Mouse (Mus musculus) cerebellum, adult 2 months (tissue): ENCODE results near the gene Gpr161. TPM values are rescaled to one million over a fixed set of nuclear protein-coding genes. Genes with fewer than 3 reads are reported as not detected.
"Not testable (repeated sequence)": the region's sequence is repeated elsewhere in the genome, so short reads cannot be mapped to it uniquely, and the experiment has no call there.

ENCODE experiments used
- DNase-seq, 2 experiments: peaks; one replicate each; pipeline ENCODE4 v3.0.0; 2021
- H3K27ac ChIP-seq: fragments of 200-500 bp; 2 replicates; pipeline ENCODE4 v1.5.1; 2012; ENCODE audit warnings: low read length, control low read depth, inconsistent platforms; ENCODE audit not compliant: insufficient read depth
- H3K27me3 ChIP-seq: fragments of 200-500 bp; 2 replicates; pipeline ENCODE4 v1.6.1; 2012; ENCODE audit warnings: inconsistent platforms, mild to moderate bottlenecking, low read length, moderate library complexity; ENCODE audit not compliant: control insufficient read depth, insufficient read depth
- H3K4me1 ChIP-seq: fragments of 200-500 bp; 2 replicates; pipeline ENCODE4 v1.6.1; 2011; ENCODE audit warnings: low read length; ENCODE audit not compliant: control insufficient read depth, insufficient read depth
- H3K4me3 ChIP-seq: fragments of 200-500 bp; replicated peaks from 2 replicates; pipeline ENCODE3; 2011; ENCODE audit warnings: mild to moderate bottlenecking, low read depth, low read length, control low read depth; ENCODE audit not compliant: insufficient read depth
- CTCF ChIP-seq: fragments of 200-500 bp; IDR thresholded peaks from 2 replicates; pipeline ENCODE4 v1.5.1; 2011; ENCODE audit warnings: low read depth, mild to moderate bottlenecking, control low read depth, low read length, moderate library complexity, borderline replicate concordance; ENCODE audit not compliant: insufficient read depth
- POLR2A ChIP-seq: fragments of 200-500 bp; IDR thresholded peaks from 2 replicates; pipeline ENCODE4 v1.6.1; 2011; ENCODE audit warnings: low read length, control low read depth, borderline replicate concordance; ENCODE audit not compliant: insufficient read depth
- WGBS: fragments of 180-500 bp; shearing (Covaris S2); methylation state at CpG from one replicate; pipeline ENCODE4 v1.1.7; 2018; 5-methylcytosine and 5-hydroxymethylcytosine counted together
- polyA plus RNA-seq: library from polyadenylated mRNA; depleted of rRNA; stranded (reverse); fragments of >200 nt; gene quantifications from 2 replicates; pipeline ENCODE4 v1.2.3, GENCODE M21; 2012

Gpr161 gene
- polyA plus RNA-seq, 1 experiment: 3.8 TPM

DNA sequence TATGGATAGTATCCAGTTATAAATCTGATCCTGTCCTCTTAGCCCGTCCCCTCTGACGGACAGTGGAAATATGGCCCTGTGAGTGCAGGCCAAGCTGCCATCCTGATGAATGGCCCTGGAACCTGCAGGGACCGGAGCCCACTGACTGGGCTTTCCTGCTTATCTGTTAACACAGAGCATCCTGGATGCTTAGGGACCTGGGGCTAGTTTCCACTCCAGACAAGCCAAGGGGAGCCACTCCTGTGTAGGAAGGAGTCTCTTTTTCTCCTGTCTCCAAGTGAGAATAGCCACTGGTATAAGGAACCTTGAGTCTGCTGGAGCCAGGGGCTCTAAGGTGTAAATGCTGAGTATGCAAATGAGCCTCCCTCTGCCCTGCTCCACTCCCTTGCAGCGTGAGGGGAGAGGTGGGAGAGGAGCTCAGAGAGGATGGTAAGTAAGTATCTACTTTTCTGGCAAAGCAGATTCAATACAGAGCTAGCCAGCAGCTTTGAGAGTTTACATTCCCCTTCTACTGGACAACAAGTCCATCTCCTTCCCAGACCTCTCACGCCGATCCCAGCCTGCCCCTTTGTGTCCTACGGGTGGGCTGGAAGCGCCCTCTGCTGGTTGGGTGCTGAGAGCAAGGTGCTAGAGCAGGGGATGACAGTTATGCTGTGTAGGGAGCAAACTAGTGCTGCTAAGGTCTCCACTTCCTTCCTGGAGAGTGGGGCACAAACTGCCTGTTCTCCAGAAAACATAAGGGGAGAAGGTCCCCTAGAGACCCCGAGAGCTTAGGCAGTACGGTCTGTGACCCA is 24.7 kb downstream of the Gpr161 start:
- peak; percentile 60 to 74 for DNase-seq
- Histone ChIP-seq H3K27me3 (no peaks in the 10 kb centered on the region), H3K4me3 (no peak overlapping the region), H3K4me1 (no peaks in the 10 kb centered on the region), H3K27ac (no peak overlapping the region)
- 46% methylated on average over 10 of the region's 10 CpGs for WGBS
- TF ChIP-seq CTCF: peak; percentile 83
- TF ChIP-seq POLR2A: no peak

DNA sequence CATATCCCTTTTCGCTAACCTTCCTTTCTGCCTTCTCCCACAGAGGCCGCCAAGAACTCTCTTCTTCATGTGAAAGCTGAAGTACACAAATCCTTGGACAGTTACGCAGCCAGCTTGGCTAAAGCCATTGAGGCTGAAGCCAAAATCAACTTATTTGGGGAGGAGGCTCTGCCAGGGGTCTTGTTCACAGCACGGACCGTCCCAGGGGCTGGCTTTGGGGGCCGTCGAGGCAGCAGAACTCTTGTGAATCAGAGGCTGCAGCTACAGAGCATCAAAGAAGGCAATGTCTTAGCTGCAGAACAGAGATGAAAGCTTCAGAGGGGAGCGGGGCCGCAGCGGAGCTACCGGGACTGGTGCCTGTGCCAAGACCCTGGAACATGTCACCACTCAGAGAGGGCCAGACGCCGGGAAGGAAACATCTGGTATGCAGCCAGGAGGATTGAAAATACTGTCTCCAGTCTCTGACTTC is 25.8 kb downstream of the Gpr161 start:
- WGBS: 23% methylated on average over 13 of the region's 13 CpGs
- TF ChIP-seq POLR2A: no peak
- no peak for TF ChIP-seq CTCF
- Histone ChIP-seq H3K4me3 (no peak overlapping the region), H3K27ac (no peak overlapping the region), H3K4me1 (no peaks in the 10 kb centered on the region), H3K27me3 (no peaks in the 10 kb centered on the region)
- DNase-seq: no peak

DNA sequence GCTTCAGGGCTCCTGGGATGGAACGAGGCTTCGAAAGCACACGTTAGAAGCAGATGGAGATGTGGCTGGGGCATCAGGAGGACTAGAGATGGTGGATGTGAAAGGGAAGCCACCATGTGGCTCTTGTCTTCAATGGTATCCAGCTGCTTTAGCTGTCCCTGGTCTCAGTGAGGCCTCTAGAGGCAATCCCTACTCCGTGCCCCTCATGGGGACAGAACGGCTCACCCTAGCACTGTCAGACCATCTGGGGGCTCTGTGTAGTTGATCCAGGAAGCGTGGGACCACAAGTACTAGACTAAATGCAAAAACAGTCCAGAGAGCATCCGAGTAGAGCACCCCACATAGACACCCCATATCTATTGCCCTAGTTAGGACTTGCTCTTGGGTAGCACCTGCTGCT is 26.3 kb downstream of the Gpr161 start:
- DNase-seq: no peak
- TF ChIP-seq CTCF (no peak), POLR2A (no peak)
- no peaks in the 10 kb centered on the region for H3K4me1 ChIP-seq
- 58% methylated on average over 7 of the region's 7 CpGs for WGBS
- no peak overlapping the region for H3K4me3 ChIP-seq
- no peak overlapping the region for H3K27ac ChIP-seq
- no peaks in the 10 kb centered on the region for H3K27me3 ChIP-seq

DNA sequence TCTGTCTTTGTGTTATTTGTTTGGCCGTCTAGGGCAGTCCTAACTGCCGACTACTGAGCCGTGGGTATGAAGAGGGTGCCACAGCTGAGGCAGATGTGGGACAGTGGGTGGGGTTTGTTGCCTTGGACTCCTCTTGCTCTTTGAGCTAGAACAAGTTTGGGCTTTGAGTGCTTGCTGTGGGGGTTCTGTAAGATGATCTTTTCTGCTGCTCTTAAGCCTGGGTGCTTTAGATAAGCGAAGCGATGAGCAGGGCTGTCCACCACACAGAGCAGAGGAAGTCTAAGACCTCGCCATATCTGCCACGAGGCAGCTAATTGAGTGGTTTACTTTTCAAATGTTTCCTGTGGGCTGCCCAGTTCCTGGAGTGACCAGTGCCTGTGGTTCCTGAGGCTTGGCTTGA is 27.3 kb downstream of the Gpr161 start:
- 85% methylated on average over 7 of the region's 7 CpGs for WGBS
- DNase-seq: no peak
- H3K4me3 ChIP-seq: no peak overlapping the region
- TF ChIP-seq POLR2A (no peak), CTCF (no peak)
- no peaks in the 10 kb centered on the region for H3K27me3 ChIP-seq
- no peak overlapping the region for H3K27ac ChIP-seq
- H3K4me1 ChIP-seq: no peaks in the 10 kb centered on the region

DNA sequence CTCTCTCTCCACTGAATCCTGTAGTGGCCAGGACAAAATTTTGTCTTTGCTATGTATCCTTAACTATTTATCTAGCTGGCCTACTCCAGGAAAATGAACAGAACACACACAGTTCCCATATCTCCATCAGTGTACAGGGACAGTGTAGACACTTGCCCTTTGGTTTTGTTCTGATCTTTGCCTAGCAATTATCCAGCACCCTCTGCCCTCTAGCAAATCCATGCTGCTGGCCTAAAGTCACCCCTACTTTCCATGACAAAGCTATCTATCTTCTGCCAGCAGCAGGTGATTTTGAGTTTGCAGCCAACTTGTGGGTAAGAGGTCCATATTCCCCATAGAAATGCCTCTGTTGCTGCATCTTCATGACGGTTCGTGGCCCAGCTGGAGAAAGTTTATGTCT is 31.8 kb downstream of the Gpr161 start:
- no peak overlapping the region for H3K27ac ChIP-seq
- H3K27me3 ChIP-seq: no peaks in the 10 kb centered on the region
- no peaks in the 10 kb centered on the region for H3K4me1 ChIP-seq
- DNase-seq: no peak
- no peak overlapping the region for H3K4me3 ChIP-seq
- TF ChIP-seq POLR2A: no peak
- no peak for TF ChIP-seq CTCF
- 76% methylated on average over 2 of the region's 2 CpGs for WGBS

DNA sequence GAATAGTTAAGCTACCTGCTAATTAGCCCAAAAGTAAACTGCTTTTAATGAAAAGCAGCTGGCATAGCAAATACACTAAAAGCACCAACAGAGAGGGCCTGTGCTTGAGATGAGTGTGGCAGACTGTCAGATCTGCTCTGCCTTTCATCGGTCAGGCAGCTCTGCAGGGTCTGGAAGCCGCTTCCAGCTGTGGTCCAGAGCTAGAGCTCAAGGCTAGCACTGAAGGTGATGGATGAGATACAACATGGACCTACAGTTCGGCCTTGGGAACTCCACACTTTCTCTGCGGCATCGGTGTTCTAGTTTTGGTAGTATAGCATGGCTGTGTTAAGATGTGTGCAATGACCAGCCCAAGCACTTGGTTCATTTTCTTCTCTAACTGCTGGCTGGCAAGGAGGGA is 32.2 kb downstream of the Gpr161 start:
- TF ChIP-seq POLR2A: no peak
- TF ChIP-seq CTCF: no peak
- Histone ChIP-seq H3K27ac (no peak overlapping the region), H3K4me3 (no peak overlapping the region), H3K4me1 (no peaks in the 10 kb centered on the region), H3K27me3 (no peaks in the 10 kb centered on the region)
- WGBS: 81% methylated on average over 5 of the region's 5 CpGs
- DNase-seq: no peak

DNA sequence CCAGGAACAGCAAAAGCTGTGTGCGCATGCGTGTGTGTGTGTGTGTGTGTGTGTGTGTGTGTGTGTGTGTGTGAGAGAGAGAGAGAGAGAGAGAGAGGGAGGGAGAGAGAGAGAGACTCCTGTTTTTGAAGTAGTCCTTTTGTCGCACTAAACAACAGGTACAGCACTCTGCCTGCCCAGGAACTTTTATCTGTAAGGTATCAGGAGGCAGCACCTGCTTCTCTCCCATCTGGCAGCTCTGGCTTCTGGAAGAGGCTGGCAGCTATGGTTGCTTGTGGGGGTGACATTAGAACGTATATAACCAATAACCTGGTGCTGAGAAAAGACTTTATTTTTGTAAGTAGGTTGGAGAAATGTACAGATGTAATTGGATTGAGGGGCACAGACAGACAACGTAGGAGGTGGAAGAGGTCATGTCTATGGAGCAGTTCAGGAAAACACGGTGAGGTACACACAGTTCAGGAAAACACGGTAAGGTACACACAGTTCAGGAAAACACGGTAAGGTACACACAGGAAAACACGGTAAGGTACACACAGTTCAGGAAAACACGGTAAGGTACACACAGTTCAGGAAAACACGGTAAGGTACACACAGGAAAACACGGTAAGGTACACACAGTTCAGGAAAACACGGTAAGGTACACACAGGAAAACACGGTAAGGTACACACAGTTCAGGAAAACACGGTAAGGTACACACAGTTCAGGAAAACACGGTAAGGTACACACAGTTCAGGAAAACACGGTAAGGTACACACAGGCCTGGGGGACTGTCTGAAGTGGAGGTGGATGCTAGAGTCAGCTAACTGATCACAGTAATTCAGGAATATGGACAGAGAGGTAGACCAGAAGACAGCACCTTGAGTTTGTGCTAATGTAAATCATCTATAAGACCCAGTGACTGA is 33.0 kb downstream of the Gpr161 start:
- H3K27ac ChIP-seq, H3K4me1 ChIP-seq, H3K27me3 ChIP-seq, H3K4me3 ChIP-seq, DNase-seq: not testable (repeated sequence)
- 94% methylated on average over 17 of the region's 17 CpGs for WGBS

DNA sequence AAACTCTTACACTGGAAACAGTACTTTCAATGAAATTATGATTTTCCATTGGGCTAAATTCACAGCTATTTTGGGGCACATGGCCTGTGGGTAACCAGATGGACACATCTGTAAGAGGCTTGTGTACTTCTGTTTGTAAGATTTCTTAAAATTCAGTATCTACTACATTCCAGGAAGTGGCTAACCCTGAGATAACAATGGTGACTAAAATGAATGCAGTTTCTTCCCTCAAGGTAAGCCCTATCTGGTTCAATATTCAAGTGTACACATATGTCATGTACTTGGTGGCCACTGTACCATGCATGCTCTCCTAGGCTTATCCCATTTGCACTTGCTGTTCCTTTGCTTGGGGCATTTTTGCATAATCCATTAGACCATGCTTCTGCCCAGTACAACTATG is 35.3 kb downstream of the Gpr161 start:
- Histone ChIP-seq H3K4me1 (no peaks in the 10 kb centered on the region), H3K27me3 (no peaks in the 10 kb centered on the region), H3K27ac (no peak overlapping the region), H3K4me3 (no peak overlapping the region)
- TF ChIP-seq CTCF (no peak), POLR2A (no peak)
- no peak for DNase-seq
